Mouse (Mus musculus): ENCODE results near the gene Xylt1. TPM values are rescaled to one million over a fixed set of nuclear protein-coding genes. Genes with fewer than 3 reads are reported as not detected.

Xylt1 gene
- polyA plus RNA-seq, 1 experiment from 2014 or later, result 1.6 TPM

GRCm38 (mm10) chr7:117515794-117516193 lies 135.0 kb downstream of the Xylt1 start:
- H3K27ac ChIP-seq (ENCODE audit: low read depth), result no peak overlapping the region
- no peak overlapping the region for H3K4me3 ChIP-seq (ENCODE audit: low read depth, low read length)
- DNase-seq (ENCODE audit: low spot score), result no peak
- ATAC-seq (replicated peaks; ENCODE audit: low FRiP score, low TSS enrichment, low read depth), result no peak
- H3K27me3 ChIP-seq (replicated peaks; ENCODE audit: control insufficient read depth, insufficient read depth, low read length), result no peaks in the 10 kb centered on the region
- no peak overlapping the region for H3K9ac ChIP-seq (ENCODE audit: low read length)
- 70% methylated on average over 1 of the region's 1 CpGs for WGBS
- no peak overlapping the region for H3K4me2 ChIP-seq (ENCODE audit: low read length)
- H3K36me3 ChIP-seq (ENCODE audit: control insufficient read depth, insufficient read depth, low read length), result no peaks in the 10 kb centered on the region
- no peaks in the 10 kb centered on the region for H3K9me3 ChIP-seq (ENCODE audit: control insufficient read depth, low read length)
- H3K4me1 ChIP-seq (replicated peaks; ENCODE audit: control insufficient read depth, insufficient read depth, low read length), result no peaks in the 10 kb centered on the region

DNA sequence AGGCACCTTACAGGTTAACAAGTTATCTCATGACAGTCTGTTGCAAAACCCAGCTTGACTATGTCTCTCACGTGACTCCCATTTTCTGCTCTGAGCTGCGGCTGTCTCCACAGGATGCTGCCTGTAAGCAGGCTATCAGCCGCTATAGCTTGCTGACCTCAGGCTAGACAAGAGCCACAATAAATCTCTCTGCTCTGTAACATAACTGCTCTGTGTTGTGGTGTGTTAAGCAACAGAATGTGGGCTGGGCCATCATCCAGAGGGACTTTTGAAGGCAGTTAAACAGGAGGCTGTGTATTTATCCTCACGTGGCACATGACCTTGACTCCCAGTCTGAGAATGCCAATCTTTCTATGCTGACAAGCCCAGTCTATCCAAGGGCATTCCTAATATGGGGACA lies 136.1 kb downstream of the Xylt1 start:
- Histone ChIP-seq H3K36me3 (ENCODE audit: control insufficient read depth, insufficient read depth, low read length) (no peaks in the 10 kb centered on the region), H3K9ac (ENCODE audit: low read length) (no peak overlapping the region), H3K27ac (ENCODE audit: low read depth) (no peak overlapping the region), H3K9me3 (ENCODE audit: control insufficient read depth, low read length) (0 out of 2 replicates have a peak, but pooled peaks cover 3% of the 10 kb centered on the region), H3K4me2 (ENCODE audit: low read length) (no peak overlapping the region), H3K4me1 (replicated peaks; ENCODE audit: control insufficient read depth, insufficient read depth, low read length) (no peaks in the 10 kb centered on the region), H3K4me3 (ENCODE audit: low read depth, low read length) (no peak overlapping the region), H3K27me3 (replicated peaks; ENCODE audit: control insufficient read depth, insufficient read depth, low read length) (no peaks in the 10 kb centered on the region)
- ATAC-seq (replicated peaks; ENCODE audit: low FRiP score, low TSS enrichment, low read depth) (no peak), DNase-seq (ENCODE audit: low spot score) (no peak)
- WGBS, result 30% methylated on average over 4 of the region's 4 CpGs

GRCm38 (mm10) chr7:117521369-117521768 lies 140.6 kb downstream of the Xylt1 start:
- DNase-seq (ENCODE audit: low spot score) (no peak), ATAC-seq (replicated peaks; ENCODE audit: low FRiP score, low TSS enrichment, low read depth) (no peak)
- Histone ChIP-seq H3K4me3 (ENCODE audit: low read depth, low read length) (no peak overlapping the region), H3K4me2 (ENCODE audit: low read length) (no peak overlapping the region), H3K27ac (ENCODE audit: low read depth) (no peak overlapping the region), H3K27me3 (replicated peaks; ENCODE audit: control insufficient read depth, insufficient read depth, low read length) (no peaks in the 10 kb centered on the region), H3K9me3 (ENCODE audit: control insufficient read depth, low read length) (0 out of 2 replicates have a peak, but pooled peaks cover 3% of the 10 kb centered on the region), H3K36me3 (ENCODE audit: control insufficient read depth, insufficient read depth, low read length) (no peaks in the 10 kb centered on the region), H3K9ac (ENCODE audit: low read length) (no peak overlapping the region), H3K4me1 (replicated peaks; ENCODE audit: control insufficient read depth, insufficient read depth, low read length) (no peaks in the 10 kb centered on the region)

DNA sequence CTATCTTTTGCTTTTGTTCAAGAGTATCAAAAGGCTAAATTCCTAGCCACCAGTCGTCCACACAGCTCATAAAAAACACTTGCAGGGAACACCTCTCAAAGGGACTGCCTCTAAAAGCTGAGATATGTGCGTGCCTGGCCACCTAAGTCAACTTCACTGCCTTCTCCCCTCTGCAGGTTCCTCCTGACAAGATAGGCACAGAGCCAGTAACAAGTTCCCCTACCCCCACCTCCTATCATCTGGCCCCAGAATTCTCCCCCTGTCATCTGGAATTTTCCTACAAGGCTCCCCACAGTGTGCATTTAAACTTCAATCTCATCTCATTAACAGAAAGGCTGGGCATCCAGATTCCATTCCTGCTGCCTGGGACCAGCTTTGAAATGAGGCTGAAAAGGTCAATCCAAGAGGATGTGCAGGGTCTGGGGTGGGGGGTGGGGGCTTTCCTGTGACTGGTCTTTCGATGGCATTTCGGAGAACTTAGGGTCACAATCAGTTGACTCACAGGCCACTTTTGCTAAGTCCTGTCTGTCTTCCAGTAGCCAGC lies 141.4 kb downstream of the Xylt1 start:
- Histone ChIP-seq H3K36me3 (ENCODE audit: control insufficient read depth, insufficient read depth, low read length) (no peaks in the 10 kb centered on the region), H3K27ac (ENCODE audit: low read depth) (no peak overlapping the region), H3K9me3 (ENCODE audit: control insufficient read depth, low read length) (0 out of 2 replicates have a peak, but pooled peaks cover 3% of the 10 kb centered on the region), H3K4me3 (ENCODE audit: low read depth, low read length) (no peak overlapping the region), H3K27me3 (replicated peaks; ENCODE audit: control insufficient read depth, insufficient read depth, low read length) (no peaks in the 10 kb centered on the region), H3K4me1 (replicated peaks; ENCODE audit: control insufficient read depth, insufficient read depth, low read length) (no peaks in the 10 kb centered on the region), H3K9ac (ENCODE audit: low read length) (no peak overlapping the region), H3K4me2 (ENCODE audit: low read length) (no peak overlapping the region)
- ATAC-seq (replicated peaks; ENCODE audit: low FRiP score, low TSS enrichment, low read depth) (no peak), DNase-seq (ENCODE audit: low spot score) (no peak)
- WGBS, result 49% methylated on average over 4 of the region's 4 CpGs

- 41% methylated on average over 7 of the region's 7 CpGs for WGBS
- Histone ChIP-seq H3K4me1 (replicated peaks; ENCODE audit: control insufficient read depth, insufficient read depth, low read length) (no peaks in the 10 kb centered on the region), H3K36me3 (ENCODE audit: control insufficient read depth, insufficient read depth, low read length) (no peaks in the 10 kb centered on the region)
Measured at GRCm38 (mm10) chr7:117524430-117525214, 143.8 kb downstream of the Xylt1 start.

DNA sequence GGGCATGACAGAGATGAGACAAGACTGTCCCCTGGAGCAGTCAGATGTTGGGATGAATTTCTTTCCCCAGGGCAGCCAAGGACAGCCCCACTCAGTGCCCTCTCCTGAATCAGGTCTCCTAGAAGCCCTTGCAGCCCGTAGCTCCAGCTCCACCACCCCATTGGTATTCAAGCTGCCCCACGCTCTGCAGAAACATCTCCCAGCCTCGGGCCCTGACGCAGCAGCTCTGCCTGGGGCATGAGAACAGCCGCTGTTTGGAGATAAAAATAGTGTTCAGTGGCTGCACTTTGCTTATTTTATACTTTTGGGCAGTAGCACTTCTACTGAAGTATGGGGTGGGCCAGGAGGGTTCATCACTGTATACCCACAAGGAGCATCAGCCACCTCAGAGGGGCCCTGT lies 144.9 kb downstream of the Xylt1 start:
- Histone ChIP-seq H3K9me3 (ENCODE audit: control insufficient read depth, low read length) (0 out of 2 replicates have a peak, but pooled peaks cover 3% of the 10 kb centered on the region), H3K9ac (ENCODE audit: low read length) (no peak overlapping the region), H3K36me3 (ENCODE audit: control insufficient read depth, insufficient read depth, low read length) (no peaks in the 10 kb centered on the region), H3K4me1 (replicated peaks; ENCODE audit: control insufficient read depth, insufficient read depth, low read length) (no peaks in the 10 kb centered on the region), H3K4me3 (ENCODE audit: low read depth, low read length) (no peak overlapping the region), H3K27ac (ENCODE audit: low read depth) (no peak overlapping the region), H3K27me3 (replicated peaks; ENCODE audit: control insufficient read depth, insufficient read depth, low read length) (no peaks in the 10 kb centered on the region), H3K4me2 (ENCODE audit: low read length) (no peak overlapping the region)
- DNase-seq (ENCODE audit: low spot score), result no peak
- WGBS, result 84% methylated on average over 5 of the region's 5 CpGs
- no peak for ATAC-seq (replicated peaks; ENCODE audit: low FRiP score, low TSS enrichment, low read depth)

More at GRCm38 (mm10) chr7:117524430-117525214, 143.8 kb downstream of the Xylt1 start:
- H3K4me2 ChIP-seq (ENCODE audit: low read length), result no peak overlapping the region
- no peak overlapping the region for H3K9ac ChIP-seq (ENCODE audit: low read length)
- 0 out of 2 replicates have a peak, but pooled peaks cover 3% of the 10 kb centered on the region for H3K9me3 ChIP-seq (ENCODE audit: control insufficient read depth, low read length)
- no peak overlapping the region for H3K27ac ChIP-seq (ENCODE audit: low read depth)
- DNase-seq (ENCODE audit: low spot score) (no peak), ATAC-seq (replicated peaks; ENCODE audit: low FRiP score, low TSS enrichment, low read depth) (no peak)
- H3K27me3 ChIP-seq (replicated peaks; ENCODE audit: control insufficient read depth, insufficient read depth, low read length), result no peaks in the 10 kb centered on the region
- H3K4me3 ChIP-seq (ENCODE audit: low read depth, low read length), result no peak overlapping the region

DNA sequence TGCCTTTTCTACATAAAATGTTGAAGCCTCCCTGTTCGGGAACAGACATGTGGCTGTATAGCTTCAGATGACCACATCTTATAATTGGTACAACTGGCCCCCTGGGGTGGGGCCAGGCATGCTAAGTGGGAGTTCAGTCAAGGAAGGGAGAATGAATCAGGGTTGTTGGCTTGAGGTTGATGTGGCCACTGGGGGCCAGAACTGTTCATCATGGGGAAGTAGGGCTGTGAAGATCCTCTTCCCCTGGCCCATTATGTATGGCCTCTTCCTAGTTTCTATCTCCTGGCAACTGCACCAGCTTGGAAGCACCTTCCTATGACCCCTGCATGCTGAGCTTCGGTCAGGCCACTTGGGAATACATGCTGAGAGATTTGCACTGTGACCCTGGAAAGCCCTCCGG lies 145.8 kb downstream of the Xylt1 start:
- H3K4me2 ChIP-seq (ENCODE audit: low read length), result no peak overlapping the region
- no peaks in the 10 kb centered on the region for H3K4me1 ChIP-seq (replicated peaks; ENCODE audit: control insufficient read depth, insufficient read depth, low read length)
- 92% methylated on average over 3 of the region's 3 CpGs for WGBS
- H3K9me3 ChIP-seq (ENCODE audit: control insufficient read depth, low read length), result no peaks in the 10 kb centered on the region
- no peak overlapping the region for H3K4me3 ChIP-seq (ENCODE audit: low read depth, low read length)
- H3K9ac ChIP-seq (ENCODE audit: low read length), result no peak overlapping the region
- no peak for ATAC-seq (replicated peaks; ENCODE audit: low FRiP score, low TSS enrichment, low read depth)
- no peak for DNase-seq (ENCODE audit: low spot score)
- H3K36me3 ChIP-seq (ENCODE audit: control insufficient read depth, insufficient read depth, low read length), result no peaks in the 10 kb centered on the region
- H3K27ac ChIP-seq (ENCODE audit: low read depth), result no peak overlapping the region
- no peaks in the 10 kb centered on the region for H3K27me3 ChIP-seq (replicated peaks; ENCODE audit: control insufficient read depth, insufficient read depth, low read length)

DNA sequence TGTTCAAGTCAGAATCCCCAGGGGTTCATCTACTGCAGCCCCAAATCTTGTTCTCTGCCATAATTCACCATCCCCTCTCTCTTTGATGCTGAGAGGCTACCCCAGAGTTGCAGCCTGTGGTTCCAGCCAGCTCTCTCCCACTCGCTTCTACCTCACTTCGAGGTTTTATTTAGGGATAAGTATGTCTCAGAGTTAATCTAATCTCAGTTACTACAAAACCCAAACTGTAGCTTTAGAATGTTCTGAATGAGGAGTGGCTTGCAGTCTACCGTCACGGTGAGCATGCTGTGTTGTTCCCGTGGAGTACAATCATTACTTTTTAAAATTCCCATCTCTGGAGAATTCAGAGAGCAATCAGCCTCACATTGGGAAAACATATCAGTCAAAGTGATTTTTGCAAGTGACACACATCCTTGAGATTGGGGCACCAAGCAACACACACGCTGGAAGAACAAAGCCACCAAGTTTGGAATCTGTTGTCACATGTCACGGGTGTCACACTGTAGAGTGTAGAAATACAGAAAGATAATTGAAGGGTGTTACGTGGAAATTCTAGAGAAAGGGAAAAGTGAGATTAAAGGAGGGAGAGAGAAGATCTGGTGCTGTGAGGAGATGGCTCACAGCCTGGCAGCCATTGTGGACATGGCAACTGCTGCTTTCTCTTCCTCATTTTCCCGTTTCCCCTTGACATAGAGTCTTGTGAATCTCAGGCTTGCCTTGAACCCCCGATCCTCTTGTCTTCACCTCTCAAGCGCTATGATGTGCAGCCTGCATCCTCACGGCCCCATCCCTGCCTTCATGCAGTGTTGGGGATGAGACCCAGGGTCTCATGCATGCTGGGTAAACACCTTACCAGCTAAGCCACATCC lies 149.2 kb downstream of the Xylt1 start:
- H3K4me2 ChIP-seq (ENCODE audit: low read length), result no peak overlapping the region
- WGBS, result 82% methylated on average over 12 of the region's 12 CpGs
- H3K27me3 ChIP-seq (replicated peaks; ENCODE audit: control insufficient read depth, insufficient read depth, low read length), result no peaks in the 10 kb centered on the region
- DNase-seq (ENCODE audit: low spot score), result no peak
- no peak overlapping the region for H3K4me3 ChIP-seq (ENCODE audit: low read depth, low read length)
- H3K9me3 ChIP-seq (ENCODE audit: control insufficient read depth, low read length), result no peaks in the 10 kb centered on the region
- no peaks in the 10 kb centered on the region for H3K4me1 ChIP-seq (replicated peaks; ENCODE audit: control insufficient read depth, insufficient read depth, low read length)
- no peak overlapping the region for H3K27ac ChIP-seq (ENCODE audit: low read depth)
- H3K9ac ChIP-seq (ENCODE audit: low read length), result no peak overlapping the region
- no peaks in the 10 kb centered on the region for H3K36me3 ChIP-seq (ENCODE audit: control insufficient read depth, insufficient read depth, low read length)
- no peak for ATAC-seq (replicated peaks; ENCODE audit: low FRiP score, low TSS enrichment, low read depth)
